Mouse (Mus musculus) left cerebral cortex, adult 18-20 months (tissue): ENCODE results near the gene B4galt2. TPM values are rescaled to one million over a fixed set of nuclear protein-coding genes. Genes with fewer than 3 reads are reported as not detected.
A peak's percentile ranks its signal among the peaks of the same experiment; 100 is the strongest.

Source experiments
- DNase-seq, 2 experiments: peaks; one replicate each; pipeline ENCODE4 v3.0.0; 2021 to 2022; ENCODE audit warnings: low spot score in 2 of 2, mixed read lengths in 1 of 2
- total RNA-seq, 2 experiments: library from RNA; stranded (reverse); gene quantifications; 2 replicates each; pipeline ENCODE4 v1.2.3; 2021

B4galt2 gene
- total RNA-seq, 2 experiments from 2014 or later = 82.6 to 89.3 TPM

GRCm38 (mm10) chr4:117872471-117872886 is 10.8 kb downstream of the B4galt2 start, which contains the start of gene Ccdc24:
Ccdc24 (minus strand) TSS chr4:117872557.
- no peak for DNase-seq

GRCm38 (mm10) chr4:117871787-117872186 is 11.5 kb downstream of the B4galt2 start:
- DNase-seq = no peak

- DNase-seq = no peak
Measured at GRCm38 (mm10) chr4:117870437-117870836, 12.8 kb downstream of the B4galt2 start.

GRCm38 (mm10) chr4:117869317-117869716 is 14.0 kb downstream of the B4galt2 start:
- DNase-seq = no peak

GRCm38 (mm10) chr4:117867823-117868222 is 15.5 kb downstream of the B4galt2 start:
- peak; percentile 44 to 61 for DNase-seq

- no peak for DNase-seq
Measured at GRCm38 (mm10) chr4:117867000-117867399, 16.3 kb downstream of the B4galt2 start.

- DNase-seq = no peak
Measured at GRCm38 (mm10) chr4:117866083-117866482, 17.2 kb downstream of the B4galt2 start.

- peak; percentile 52 to 64 for DNase-seq
Measured at GRCm38 (mm10) chr4:117862823-117863222, 20.5 kb downstream of the B4galt2 start.

GRCm38 (mm10) chr4:117860570-117860969 is 22.7 kb downstream of the B4galt2 start:
- DNase-seq = no peak

- DNase-seq = peak; percentile 62 to 69
Measured at GRCm38 (mm10) chr4:117858794-117859193, 24.5 kb downstream of the B4galt2 start.

GRCm38 (mm10) chr4:117855146-117855545 is 28.1 kb downstream of the B4galt2 start:
- no peak for DNase-seq

- no peak for DNase-seq
Measured at GRCm38 (mm10) chr4:117852152-117852868, 31.0 kb downstream of the B4galt2 start.

GRCm38 (mm10) chr4:117850871-117851270 is 32.4 kb downstream of the B4galt2 start:
- DNase-seq = no peak

GRCm38 (mm10) chr4:117850176-117850575 is 33.1 kb downstream of the B4galt2 start:
- no peak for DNase-seq

- no peak for DNase-seq
Measured at GRCm38 (mm10) chr4:117849506-117849905, 33.8 kb downstream of the B4galt2 start.

- DNase-seq = no peak
Measured at GRCm38 (mm10) chr4:117849063-117849462, 34.2 kb downstream of the B4galt2 start.

- DNase-seq = no peak
Measured at GRCm38 (mm10) chr4:117847011-117847410, 36.3 kb downstream of the B4galt2 start.

- no peak for DNase-seq
Measured at GRCm38 (mm10) chr4:117846261-117846660, 37.0 kb downstream of the B4galt2 start.

- no peak for DNase-seq
Measured at GRCm38 (mm10) chr4:117845316-117845715, 38.0 kb downstream of the B4galt2 start.

GRCm38 (mm10) chr4:117844467-117844866 is 38.8 kb downstream of the B4galt2 start:
- no peak for DNase-seq

- no peak for DNase-seq
Measured at GRCm38 (mm10) chr4:117843101-117843500, 40.2 kb downstream of the B4galt2 start.

GRCm38 (mm10) chr4:117841566-117841965 is 41.7 kb downstream of the B4galt2 start:
- no peak for DNase-seq

GRCm38 (mm10) chr4:117840821-117841220 is 42.5 kb downstream of the B4galt2 start:
- no peak for DNase-seq
